Mouse (Mus musculus): ENCODE data around the gene Aipl1. TPM values are rescaled to one million over a fixed set of nuclear protein-coding genes. Genes with fewer than 3 reads are reported as not detected.
A peak's percentile ranks its signal among the peaks of the same experiment; 100 is the strongest.

Aipl1 gene
- total and polyA plus RNA-seq, 2 experiments from 2014 or later: 0.34 TPM; not detected in 1

DNA sequence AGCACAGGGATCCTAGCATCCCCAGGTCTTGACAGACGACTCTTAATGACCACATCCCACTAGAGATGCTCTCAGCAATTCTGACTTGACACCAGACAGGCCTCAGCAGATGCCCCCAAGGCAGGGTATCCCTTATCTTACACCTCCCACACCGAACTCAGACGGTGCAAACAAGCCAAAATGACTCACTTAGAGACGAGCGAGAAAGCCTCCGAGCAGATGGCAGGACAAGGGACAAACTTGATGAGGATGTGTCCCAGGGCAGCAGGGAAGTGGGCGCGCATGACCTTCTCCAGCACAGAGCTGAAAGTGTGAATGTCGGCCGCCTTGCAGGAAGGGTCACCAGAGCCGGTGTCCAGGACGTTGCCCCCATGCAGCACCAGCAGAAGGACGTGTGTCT, 36.9 kb upstream of the Aipl1 start:
- H3K9me3 ChIP-seq (ENCODE audit: low read length): no peaks in the 10 kb centered on the region
- H3K4me2 ChIP-seq (ENCODE audit: low read depth, low read length): no peak overlapping the region
- H3K4me1 ChIP-seq (ENCODE audit: insufficient read depth, low read length): 0 out of 2 replicates have a peak, but pooled peaks cover 3% of the 10 kb centered on the region
- no peak overlapping the region for H3K4me3 ChIP-seq (ENCODE audit: low read length)
- TF ChIP-seq CTCF (IDR thresholded peaks at IDR 0.05; ENCODE audit: low read depth): no peak
- no peak overlapping the region for H3K9ac ChIP-seq (replicated peaks; ENCODE audit: low read length)
- no peak overlapping the region for H3K27ac ChIP-seq
- ATAC-seq (no peak), DNase-seq (ENCODE audit: low spot score) (no peak)
- no peaks in the 10 kb centered on the region for H3K27me3 ChIP-seq (ENCODE audit: insufficient read depth, low read length)
- no peaks in the 10 kb centered on the region for H3K36me3 ChIP-seq (ENCODE audit: insufficient read depth, low read length)
- whole genome bisulfite sequencing: 87% methylated on average over 13 of the region's 13 CpGs

DNA sequence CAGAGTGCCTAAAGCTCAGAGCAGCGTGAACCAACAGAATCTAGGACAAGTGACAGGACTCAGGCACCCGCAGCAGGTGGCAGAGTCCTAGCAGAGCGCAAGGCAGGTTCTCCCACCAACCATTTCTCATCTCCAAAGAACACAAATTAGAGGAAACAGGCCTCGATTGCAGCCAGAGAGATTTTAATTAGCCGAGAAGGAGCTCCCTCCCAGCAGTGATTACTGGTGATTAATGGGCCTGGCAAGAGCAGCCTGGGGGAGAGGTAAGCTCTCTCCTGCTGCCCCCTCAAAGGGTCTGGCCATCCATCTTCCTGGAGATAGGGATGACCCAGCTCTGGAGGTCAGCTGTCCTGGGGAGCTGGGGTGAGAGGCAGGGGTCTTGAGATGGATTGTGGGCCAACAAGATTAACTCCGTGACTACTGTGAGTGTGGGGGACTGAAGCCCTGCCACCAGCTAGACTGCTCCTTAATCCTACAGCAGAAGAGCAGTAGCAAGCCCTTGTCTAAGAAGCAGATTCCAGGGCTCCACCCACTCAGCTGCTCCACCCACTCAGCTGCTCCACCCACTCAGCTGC, 35.1 kb upstream of the Aipl1 start:
- H3K27ac ChIP-seq: 0 out of 2 replicates have a peak overlapping the region, but pooled peaks have one; percentile 32
- H3K36me3 ChIP-seq (ENCODE audit: insufficient read depth, low read length): no peaks in the 10 kb centered on the region
- no peak for TF ChIP-seq CTCF (IDR thresholded peaks at IDR 0.05; ENCODE audit: low read depth)
- H3K4me1 ChIP-seq (ENCODE audit: insufficient read depth, low read length): no peaks in the 10 kb centered on the region
- H3K4me2 ChIP-seq (ENCODE audit: low read depth, low read length): no peak overlapping the region
- no peak overlapping the region for H3K9ac ChIP-seq (replicated peaks; ENCODE audit: low read length)
- ATAC-seq (no peak), DNase-seq (ENCODE audit: low spot score) (peak; percentile 27)
- H3K27me3 ChIP-seq (ENCODE audit: insufficient read depth, low read length): no peaks in the 10 kb centered on the region
- no peak overlapping the region for H3K4me3 ChIP-seq (ENCODE audit: low read length)
- 42% methylated on average over 6 of the region's 6 CpGs for WGBS
- H3K9me3 ChIP-seq (ENCODE audit: low read length): no peaks in the 10 kb centered on the region

GRCm38 (mm10) chr11:72070733-72071132, 33.4 kb upstream of the Aipl1 start:
- ATAC-seq (no peak), DNase-seq (ENCODE audit: low spot score) (no peak)
- no peak overlapping the region for H3K4me2 ChIP-seq (ENCODE audit: low read depth, low read length)
- H3K9me3 ChIP-seq (ENCODE audit: low read length): no peaks in the 10 kb centered on the region
- TF ChIP-seq CTCF (IDR thresholded peaks at IDR 0.05; ENCODE audit: low read depth): no peak
- no peaks in the 10 kb centered on the region for H3K27me3 ChIP-seq (ENCODE audit: insufficient read depth, low read length)
- no peak overlapping the region for H3K4me3 ChIP-seq (ENCODE audit: low read length)
- H3K9ac ChIP-seq (replicated peaks; ENCODE audit: low read length): no peak overlapping the region
- H3K27ac ChIP-seq: no peak overlapping the region
- H3K4me1 ChIP-seq (ENCODE audit: insufficient read depth, low read length): no peaks in the 10 kb centered on the region
- H3K36me3 ChIP-seq (ENCODE audit: insufficient read depth, low read length): no peaks in the 10 kb centered on the region
- WGBS: 84% methylated on average over 9 of the region's 9 CpGs

DNA sequence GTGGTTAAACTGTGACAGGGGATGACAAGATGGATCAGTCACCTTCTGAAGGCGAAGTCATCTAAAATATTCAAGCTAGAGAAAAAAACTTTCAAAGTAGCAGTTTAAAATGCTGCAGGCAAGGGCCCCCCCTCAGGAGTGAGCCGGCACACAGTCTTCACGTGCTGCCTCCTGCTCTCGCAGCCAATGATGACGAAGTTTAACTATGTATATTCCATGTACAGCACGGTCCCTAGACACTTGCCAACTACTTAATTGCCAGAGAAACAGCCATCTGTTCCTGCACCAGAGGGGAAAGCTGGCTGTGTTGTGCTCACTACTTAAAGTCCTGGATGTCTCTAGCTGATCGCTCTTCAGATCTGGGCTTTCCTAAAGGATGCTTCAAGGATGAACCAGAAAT, 30.7 kb upstream of the Aipl1 start:
- peak; percentile 83 for DNase-seq (ENCODE audit: low spot score)
- WGBS: 33% methylated on average over 7 of the region's 7 CpGs
- no peak for TF ChIP-seq CTCF (IDR thresholded peaks at IDR 0.05; ENCODE audit: low read depth)
- no peak overlapping the region for H3K4me2 ChIP-seq (ENCODE audit: low read depth, low read length)
- 0 out of 2 replicates have a peak, but pooled peaks cover 2% of the 10 kb centered on the region for H3K4me1 ChIP-seq (ENCODE audit: insufficient read depth, low read length)
- peaks cover 13% of the 10 kb centered on the region for H3K9me3 ChIP-seq (ENCODE audit: low read length)
- H3K27me3 ChIP-seq (ENCODE audit: insufficient read depth, low read length): no peaks in the 10 kb centered on the region
- H3K9ac ChIP-seq (replicated peaks; ENCODE audit: low read length): no peak overlapping the region
- peak overlapping the region; percentile 52; the same call in 1 of the 2 replicates for H3K27ac ChIP-seq
- no peak overlapping the region for H3K4me3 ChIP-seq (ENCODE audit: low read length)
- peak; percentile 69 for ATAC-seq
- no peaks in the 10 kb centered on the region for H3K36me3 ChIP-seq (ENCODE audit: insufficient read depth, low read length)

DNA sequence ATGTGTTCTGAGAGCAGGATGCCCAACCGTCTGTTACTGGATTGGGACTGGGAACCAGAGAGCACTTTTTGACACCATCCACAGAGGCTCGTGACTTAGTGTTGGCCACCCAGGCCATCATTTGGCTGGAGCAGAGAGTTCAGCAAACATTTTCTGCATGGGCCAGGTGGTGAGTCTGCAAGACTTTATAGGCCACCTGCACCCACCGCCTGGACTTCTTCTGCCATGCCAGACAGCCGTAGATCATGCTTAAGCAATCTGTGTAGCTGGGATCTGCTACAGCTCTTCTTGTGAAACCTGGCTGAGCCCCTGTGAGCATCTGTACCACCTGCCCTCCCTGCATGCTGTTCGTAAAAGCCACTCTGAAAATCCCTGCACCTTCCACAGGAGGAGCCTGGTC, 30.0 kb upstream of the Aipl1 start:
- TF ChIP-seq CTCF (IDR thresholded peaks at IDR 0.05; ENCODE audit: low read depth): 0 out of 2 replicates have a peak, but pooled peaks have one; percentile 3
- ATAC-seq (no peak), DNase-seq (ENCODE audit: low spot score) (peak; percentile 38)
- Histone ChIP-seq H3K27ac (peak overlapping the region; percentile 52; the same call in 1 of the 2 replicates), H3K4me3 (ENCODE audit: low read length) (no peak overlapping the region), H3K27me3 (ENCODE audit: insufficient read depth, low read length) (no peaks in the 10 kb centered on the region), H3K4me2 (ENCODE audit: low read depth, low read length) (no peak overlapping the region), H3K9me3 (ENCODE audit: low read length) (peaks cover 13% of the 10 kb centered on the region), H3K36me3 (ENCODE audit: insufficient read depth, low read length) (no peaks in the 10 kb centered on the region), H3K4me1 (ENCODE audit: insufficient read depth, low read length) (0 out of 2 replicates have a peak, but pooled peaks cover 2% of the 10 kb centered on the region), H3K9ac (replicated peaks; ENCODE audit: low read length) (no peak overlapping the region)
- 60% methylated on average over 5 of the region's 5 CpGs for WGBS

- no peaks in the 10 kb centered on the region for H3K27me3 ChIP-seq (ENCODE audit: insufficient read depth, low read length)
- H3K36me3 ChIP-seq (ENCODE audit: insufficient read depth, low read length): no peaks in the 10 kb centered on the region
- WGBS: 45% methylated on average over 6 of the region's 6 CpGs
- H3K4me1 ChIP-seq (ENCODE audit: insufficient read depth, low read length): 0 out of 2 replicates have a peak, but pooled peaks cover 2% of the 10 kb centered on the region
- no peak overlapping the region for H3K9ac ChIP-seq (replicated peaks; ENCODE audit: low read length)
- peaks cover 13% of the 10 kb centered on the region for H3K9me3 ChIP-seq (ENCODE audit: low read length)
- H3K27ac ChIP-seq: no peak overlapping the region
- no peak overlapping the region for H3K4me2 ChIP-seq (ENCODE audit: low read depth, low read length)
- DNase-seq (ENCODE audit: low spot score) (peak; percentile 48), ATAC-seq (no peak)
- H3K4me3 ChIP-seq (ENCODE audit: low read length): no peak overlapping the region
- peak; percentile 66 for TF ChIP-seq CTCF (IDR thresholded peaks at IDR 0.05; ENCODE audit: low read depth)
Observed at GRCm38 (mm10) chr11:72066330-72066729, 29.0 kb upstream of the Aipl1 start.

DNA sequence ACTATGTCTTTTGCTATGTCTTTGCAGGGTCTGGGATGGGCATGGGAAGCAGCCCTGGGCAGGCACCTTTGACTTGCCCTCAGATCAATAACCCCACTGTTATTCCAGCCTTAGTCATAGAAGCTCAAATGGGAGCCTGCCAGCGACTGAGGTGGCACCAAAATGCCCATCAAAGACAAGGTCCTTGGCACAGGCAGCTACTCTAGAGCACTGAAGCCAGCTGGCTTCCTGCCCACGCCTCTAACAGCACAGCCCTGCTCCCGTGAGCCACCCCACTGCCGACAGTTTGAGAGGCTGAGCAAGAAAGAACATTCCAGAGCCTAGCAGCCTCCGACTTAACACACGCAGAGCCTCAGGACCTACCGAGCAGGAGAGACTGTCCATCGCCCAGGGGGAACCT, 27.8 kb upstream of the Aipl1 start:
- Histone ChIP-seq H3K4me2 (ENCODE audit: low read depth, low read length) (no peak overlapping the region), H3K4me3 (ENCODE audit: low read length) (no peak overlapping the region), H3K4me1 (ENCODE audit: insufficient read depth, low read length) (0 out of 2 replicates have a peak, but pooled peaks cover 2% of the 10 kb centered on the region), H3K9ac (replicated peaks; ENCODE audit: low read length) (no peak overlapping the region), H3K36me3 (ENCODE audit: insufficient read depth, low read length) (no peaks in the 10 kb centered on the region), H3K9me3 (ENCODE audit: low read length) (peaks cover 13% of the 10 kb centered on the region), H3K27me3 (ENCODE audit: insufficient read depth, low read length) (no peaks in the 10 kb centered on the region), H3K27ac (no peak overlapping the region)
- no peak for TF ChIP-seq CTCF (IDR thresholded peaks at IDR 0.05; ENCODE audit: low read depth)
- peak; percentile 52; the same call in 1 of the 2 replicates for ATAC-seq
- WGBS: 52% methylated on average over 8 of the region's 8 CpGs
- DNase-seq (ENCODE audit: low spot score): peak; percentile 85
